Mouse (Mus musculus) hematopoietic stem cell, adult 5-6 weeks (primary cell): Measurements from ENCODE around the gene Arhgap45. TPM values are rescaled to one million over a fixed set of nuclear protein-coding genes. Genes with fewer than 3 reads are reported as not detected.
A peak's percentile ranks its signal among the peaks of the same experiment; 100 is the strongest.

ENCODE experiments used
- ATAC-seq, 2 experiments: fragments of 125-278 bp in 1 of 2; replicated peaks in 1 of 2; 2 replicates each; pipeline ENCODE4 v1.8.0; 2016 to 2017; ENCODE audit warnings: inconsistent platforms in 2 of 2, mild to moderate bottlenecking in 2 of 2, moderate number of reproducible peaks in 2 of 2, low read depth in 1 of 2, moderate TSS enrichment in 1 of 2; ENCODE audit not compliant: low FRiP score in 2 of 2, poor library complexity in 2 of 2, severe bottlenecking in 2 of 2, insufficient read depth in 1 of 2, low TSS enrichment in 1 of 2
- total RNA-seq: library from RNA; stranded (forward); fragments of 172-1452, 232-1000 nt; gene quantifications from 2 replicates; pipeline ENCODE4 v1.2.3, GENCODE M21; 2017

The Arhgap45 gene
- total RNA-seq, result 80.9 and 114 TPM in 2 replicates

DNA sequence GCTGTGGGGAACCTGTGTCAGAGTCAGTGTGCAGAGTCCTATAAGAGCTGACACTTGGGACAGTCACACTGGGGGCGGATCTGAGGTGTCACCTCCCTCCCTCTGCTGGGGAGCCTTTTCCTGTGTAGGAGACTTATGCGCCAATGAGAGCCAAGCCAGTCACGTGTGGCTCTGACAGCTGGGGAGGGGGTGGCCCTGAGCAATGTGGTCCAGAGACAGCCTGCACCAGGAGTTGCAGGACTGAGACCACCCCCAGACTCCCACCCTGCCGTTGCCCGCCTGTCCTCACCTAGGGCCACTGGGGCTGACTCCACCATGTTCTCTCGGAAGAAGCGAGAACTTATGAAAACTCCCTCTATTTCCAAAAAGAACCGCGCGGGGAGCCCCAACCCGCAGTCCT is at the start of gene Arhgap45:
Arhgap45 (plus strand) TSS at position 143 of the 400 bp plus-strand sequence.
- peak; percentile 83 to 85 for ATAC-seq

DNA sequence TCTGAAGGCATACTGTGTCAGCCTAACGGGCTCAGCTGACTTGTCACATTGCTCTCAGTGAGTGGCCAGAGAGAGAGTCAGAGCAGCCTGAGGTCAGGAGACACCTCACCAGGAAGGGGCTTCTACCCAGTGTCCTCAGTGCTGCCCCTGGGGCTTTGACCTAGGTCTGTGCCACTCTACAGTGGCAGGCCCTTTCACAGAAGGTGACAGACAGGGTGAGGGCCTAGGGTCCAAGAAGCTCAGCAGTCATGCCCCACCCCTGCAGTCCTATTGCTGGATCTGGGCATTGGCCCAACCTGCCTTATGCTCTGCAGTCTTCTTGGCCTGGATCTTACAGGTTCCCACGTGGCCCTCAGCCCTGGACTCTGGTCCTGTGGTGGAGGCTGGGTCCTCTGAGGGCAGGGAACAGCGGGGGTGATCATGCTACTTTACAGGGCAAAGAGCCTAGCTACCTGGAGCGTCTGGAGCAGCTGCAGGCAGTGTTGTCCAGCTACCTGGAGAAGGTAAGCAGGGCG is 49.5 kb upstream of the Arhgap45 start:
- ATAC-seq, result no peak

DNA sequence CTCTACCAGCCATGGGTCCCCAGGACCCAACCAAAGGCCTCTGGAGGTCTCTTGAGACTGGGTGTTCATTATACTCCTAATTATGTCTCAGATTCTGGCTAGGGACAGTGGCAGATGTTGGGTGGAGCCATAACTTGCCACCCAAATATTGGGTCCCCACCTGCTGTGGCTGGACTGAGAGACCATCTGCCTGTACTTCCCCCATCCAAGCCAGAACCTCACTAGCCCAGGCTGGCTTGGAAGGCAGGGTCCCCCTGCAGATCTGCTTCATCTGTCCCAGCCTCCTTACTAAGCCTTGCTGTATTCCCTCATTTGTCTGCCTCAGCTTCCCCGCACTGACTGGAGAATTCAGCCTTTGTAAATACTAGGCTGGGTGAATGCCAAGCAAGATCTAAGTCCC is 48.3 kb upstream of the Arhgap45 start:
- ATAC-seq, result no peak

DNA sequence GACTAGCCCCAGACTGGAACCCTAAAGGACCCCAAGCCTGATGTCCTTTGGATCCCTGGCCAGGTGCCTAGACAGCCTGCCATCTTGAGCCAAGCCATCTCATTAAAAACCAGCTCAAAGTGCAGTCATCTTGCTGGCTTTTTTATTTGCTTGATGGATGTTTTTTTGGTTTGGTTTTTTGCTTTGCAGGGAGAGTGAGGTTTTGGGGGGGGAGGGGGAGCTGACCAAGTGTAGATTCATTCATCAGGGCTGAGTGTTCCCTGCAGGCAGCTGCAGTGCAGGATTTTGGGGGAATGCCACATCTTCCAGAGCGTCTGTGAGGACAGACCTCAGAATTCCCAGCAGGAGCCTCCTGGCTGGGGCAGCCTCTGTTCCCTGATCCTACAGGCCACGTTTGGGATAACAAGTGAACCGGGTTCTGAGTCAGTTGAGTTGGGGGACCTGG is 47.3 kb upstream of the Arhgap45 start:
- ATAC-seq, result no peak

DNA sequence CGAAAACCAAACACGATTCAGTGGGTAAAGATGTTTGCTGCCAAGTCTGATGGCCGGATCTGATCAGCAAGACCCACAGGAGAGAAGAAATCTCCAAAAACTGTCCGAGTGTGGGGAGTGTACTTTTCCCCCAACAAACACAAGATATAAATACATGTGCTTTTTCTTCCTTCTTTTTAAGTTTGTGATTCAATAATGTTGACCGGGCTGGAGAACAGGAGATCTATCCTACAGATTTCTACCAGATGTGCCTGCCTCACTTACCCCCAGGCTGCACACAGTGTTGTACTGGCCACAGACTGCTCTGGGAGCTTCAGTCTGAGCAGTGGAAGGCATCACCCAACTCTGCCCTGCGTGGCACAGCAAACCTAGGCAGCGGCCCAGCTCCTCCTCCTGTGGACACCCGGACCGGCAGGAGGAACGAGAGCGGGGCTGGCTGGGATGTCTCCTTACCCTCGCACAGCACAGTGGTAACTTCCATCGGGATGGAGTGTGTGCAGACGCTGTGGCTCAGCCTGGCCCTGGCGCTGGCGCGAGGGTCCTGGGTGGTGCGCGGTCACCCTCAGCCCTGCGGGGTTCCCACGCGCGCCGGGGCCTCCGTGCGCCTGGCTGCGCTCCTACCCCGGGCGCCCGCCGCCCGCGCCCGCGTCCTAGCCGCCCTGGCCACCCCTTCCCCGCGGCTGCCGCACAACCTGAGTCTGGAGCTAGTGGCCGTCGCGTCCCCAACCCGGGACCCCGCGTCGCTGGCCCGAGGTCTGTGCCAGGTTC is 45.9 kb upstream of the Arhgap45 start, which contains the start of gene Grin3b:
Grin3b (plus strand) TSS at position 301 of the 768 bp plus-strand sequence.
- no peak for ATAC-seq

DNA sequence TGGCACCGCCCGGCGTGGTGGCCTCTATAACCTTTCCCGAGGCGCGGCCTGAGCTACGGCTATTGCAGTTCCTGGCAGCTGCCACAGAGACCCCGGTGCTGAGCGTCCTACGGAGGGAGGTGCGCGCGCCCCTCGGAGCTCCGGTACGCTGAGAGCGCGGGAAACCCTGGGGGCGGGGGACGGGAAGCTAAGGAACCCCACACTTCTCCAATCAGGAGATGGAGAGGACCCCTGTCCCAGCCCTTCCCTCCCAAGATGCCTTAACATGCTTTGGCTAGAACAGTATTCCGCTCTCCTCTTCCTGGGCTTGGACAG is 45.3 kb upstream of the Arhgap45 start:
- no peak for ATAC-seq

DNA sequence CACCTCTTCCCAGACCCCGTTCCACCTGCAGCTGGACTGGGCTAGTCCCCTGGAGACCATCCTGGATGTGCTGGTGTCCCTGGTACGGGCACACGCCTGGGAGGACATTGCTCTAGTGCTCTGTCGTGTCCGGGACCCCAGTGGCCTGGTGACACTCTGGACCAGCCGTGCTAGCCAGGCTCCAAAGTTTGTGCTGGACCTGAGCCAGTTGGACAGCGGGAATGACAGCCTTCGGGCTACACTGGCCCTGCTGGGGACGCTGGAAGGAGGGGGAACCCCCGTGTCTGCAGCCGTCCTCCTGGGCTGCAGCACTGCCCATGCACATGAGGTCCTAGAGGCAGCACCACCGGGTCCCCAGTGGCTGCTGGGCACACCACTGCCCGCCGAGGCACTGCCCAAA is 43.6 kb upstream of the Arhgap45 start:
- ATAC-seq, result no peak

DNA sequence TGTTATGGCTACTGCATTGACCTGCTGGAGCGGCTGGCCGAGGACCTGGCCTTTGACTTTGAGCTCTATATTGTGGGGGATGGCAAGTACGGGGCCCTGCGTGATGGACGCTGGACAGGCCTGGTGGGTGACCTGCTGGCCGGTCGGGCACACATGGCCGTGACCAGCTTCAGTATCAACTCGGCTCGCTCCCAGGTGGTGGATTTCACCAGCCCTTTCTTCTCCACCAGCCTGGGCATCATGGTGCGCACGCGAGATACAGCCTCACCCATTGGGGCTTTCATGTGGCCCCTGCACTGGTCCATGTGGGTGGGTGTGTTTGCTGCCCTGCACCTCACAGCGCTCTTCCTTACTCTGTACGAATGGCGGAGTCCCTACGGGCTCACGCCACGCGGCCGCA is 42.4 kb upstream of the Arhgap45 start:
- ATAC-seq, result 0 out of 4 replicates have a peak, but pooled peaks of 1 of the 2 experiments have one; percentile 18

DNA sequence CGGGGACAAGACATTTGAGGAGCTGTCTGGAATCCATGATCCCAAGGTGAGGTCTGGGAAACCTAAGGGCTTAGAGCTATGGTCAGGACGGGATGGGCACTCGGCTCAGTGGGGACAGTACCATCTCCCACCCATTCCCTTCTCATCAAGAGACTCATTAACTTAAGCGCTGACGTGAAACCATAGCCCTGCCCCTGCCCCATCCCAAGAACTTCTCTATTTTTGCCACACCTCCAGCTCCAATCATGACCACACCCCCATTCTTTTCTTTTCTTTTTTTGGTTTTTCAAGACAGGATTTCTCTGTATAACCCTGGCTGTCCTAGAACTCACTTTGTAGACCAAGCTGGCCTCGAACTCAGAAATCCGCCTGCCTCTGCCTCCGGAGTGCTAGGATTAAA is 41.8 kb upstream of the Arhgap45 start:
- no peak for ATAC-seq

DNA sequence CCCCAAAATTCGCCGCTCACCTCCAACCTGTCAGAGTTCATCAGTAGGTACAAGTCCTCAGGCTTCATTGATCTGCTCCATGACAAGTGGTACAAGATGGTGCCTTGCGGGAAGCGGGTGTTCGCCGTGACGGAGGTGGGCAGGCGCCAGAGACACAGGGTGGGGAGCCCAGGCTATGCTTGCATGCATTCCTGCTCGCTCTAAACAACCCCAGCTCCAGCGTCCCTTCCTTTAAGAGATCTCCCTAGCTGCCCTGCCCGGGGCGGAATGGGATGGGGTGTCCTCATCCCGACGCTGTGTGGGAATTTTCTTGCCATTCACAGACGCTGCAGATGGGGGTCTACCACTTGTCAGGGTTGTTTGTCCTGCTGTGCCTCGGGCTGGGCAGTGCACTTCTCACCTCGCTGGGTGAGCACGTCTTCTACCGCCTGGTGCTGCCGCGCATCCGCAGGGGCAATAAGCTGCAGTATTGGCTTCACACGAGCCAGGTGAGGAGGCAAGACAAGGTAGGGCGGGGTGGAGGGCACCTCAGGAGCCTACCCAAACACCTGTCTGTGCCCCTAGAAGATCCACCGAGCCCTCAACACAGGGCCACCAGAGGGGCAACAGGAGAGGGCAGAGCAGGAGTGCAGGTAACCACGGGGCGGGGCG is 40.3 kb upstream of the Arhgap45 start:
- ATAC-seq, result no peak

DNA sequence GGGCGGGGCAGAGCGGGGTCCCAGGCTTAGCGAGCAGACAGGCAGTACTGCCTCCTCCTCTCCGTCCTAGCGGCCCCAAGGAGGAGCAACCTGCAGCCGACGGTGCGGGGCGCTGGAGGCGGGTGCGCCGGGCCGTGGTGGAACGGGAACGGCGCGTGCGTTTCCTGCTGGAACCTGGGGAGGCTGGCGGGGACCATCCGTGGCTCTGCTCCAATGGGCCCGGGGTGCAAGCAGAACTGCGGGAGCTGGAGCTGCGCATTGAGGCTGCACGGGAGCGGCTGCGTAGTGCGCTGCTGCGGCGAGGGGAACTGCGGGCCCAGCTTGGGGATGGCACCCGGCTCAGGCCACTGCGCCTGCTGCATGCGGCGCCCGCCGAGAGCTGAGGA is 39.7 kb upstream of the Arhgap45 start:
- no peak for ATAC-seq

DNA sequence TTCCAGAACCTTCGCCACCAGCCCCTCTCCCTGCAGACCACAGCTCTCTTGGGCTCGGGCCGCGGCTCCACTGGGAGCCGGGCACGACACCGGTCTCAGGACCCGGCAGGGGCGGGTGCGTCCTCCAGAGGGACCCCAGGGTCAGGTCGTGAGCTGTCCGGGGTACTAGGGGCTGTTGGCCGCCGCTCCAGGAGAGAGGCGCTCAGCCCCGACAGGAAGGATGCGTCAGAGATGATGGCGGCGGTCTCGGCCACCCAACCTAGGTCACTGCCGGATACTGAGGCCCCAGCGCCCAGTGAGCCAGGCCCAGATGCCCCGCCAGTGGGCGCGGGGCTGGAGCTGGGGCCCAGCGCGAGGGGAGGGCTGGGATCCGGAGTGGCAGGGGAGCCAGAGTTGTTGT is 39.1 kb upstream of the Arhgap45 start:
- no peak for ATAC-seq

DNA sequence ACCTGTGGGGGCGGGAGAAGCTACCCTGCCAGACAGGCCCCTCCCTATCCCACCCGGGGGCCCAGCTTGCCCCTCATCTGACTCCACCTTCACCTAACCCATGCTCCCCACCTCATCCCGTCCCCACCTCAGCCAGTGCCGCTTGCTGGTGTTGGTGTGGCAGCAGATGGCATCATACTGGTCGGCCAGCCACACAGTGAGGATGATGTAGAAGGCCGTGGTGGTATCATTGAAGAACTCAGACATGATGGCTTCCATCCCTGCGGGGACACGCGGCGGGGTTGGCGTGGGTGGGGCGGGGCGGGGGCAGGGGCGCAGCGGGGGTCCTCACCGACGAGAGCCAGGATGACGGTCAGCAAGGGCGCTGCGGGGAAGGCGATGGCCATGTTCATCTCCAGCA is 38.4 kb upstream of the Arhgap45 start:
- ATAC-seq, result no peak

DNA sequence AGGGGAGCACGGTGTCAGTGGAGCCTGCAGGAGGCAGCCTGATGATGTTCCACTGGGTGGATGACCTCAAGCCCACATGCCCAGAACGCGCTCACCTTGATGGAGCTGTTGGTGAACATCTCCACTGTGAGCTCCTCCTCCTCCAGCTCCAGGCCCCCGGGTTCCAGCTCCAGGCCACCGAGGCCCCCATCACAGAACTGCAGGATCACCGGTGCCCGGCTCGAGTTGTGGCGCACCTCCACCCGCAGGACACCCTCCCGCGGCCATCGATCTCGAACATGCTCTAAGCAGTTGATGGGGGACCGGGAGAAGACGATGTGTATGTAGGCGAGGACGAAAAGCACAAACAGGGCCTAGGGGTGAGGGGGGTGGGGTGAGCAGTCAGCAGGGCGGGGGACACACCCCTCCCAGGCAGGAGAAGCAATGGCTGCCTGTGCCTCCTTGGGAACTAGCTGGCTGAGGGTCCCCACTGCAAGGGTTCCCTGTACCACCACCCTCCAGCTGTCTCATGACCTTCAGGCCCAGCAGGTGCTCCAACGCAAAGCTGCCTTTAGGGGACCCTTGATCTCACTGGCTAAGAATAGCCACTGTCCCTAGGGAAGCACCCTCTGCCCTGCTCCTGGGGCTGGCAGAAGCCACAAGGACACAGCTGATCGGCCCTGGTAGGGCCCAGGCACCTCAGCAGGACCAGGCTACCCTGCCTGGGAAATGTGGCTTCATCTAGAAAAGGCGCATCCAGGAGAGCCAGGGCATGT is 36.9 kb upstream of the Arhgap45 start:
- no peak for ATAC-seq

DNA sequence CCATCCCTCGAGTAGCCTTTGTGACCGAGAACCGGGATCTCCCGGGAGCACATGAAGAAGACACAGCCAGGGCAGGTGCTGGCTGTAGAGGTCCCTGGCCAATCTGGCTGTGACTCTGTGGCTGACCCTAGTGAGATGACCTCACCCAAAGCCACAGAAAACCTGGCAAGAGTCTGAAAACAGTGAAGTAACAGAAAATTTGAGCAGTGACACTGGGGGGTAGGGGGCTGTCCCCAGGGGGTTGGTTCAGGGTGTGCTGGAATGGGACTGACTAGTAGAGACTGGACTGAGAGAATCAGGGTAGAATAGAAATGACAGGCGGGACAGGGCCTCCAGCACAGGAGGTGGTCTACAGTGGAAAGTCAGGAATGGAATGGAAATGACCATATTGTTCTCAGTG is 33.2 kb upstream of the Arhgap45 start:
- ATAC-seq, result no peak

DNA sequence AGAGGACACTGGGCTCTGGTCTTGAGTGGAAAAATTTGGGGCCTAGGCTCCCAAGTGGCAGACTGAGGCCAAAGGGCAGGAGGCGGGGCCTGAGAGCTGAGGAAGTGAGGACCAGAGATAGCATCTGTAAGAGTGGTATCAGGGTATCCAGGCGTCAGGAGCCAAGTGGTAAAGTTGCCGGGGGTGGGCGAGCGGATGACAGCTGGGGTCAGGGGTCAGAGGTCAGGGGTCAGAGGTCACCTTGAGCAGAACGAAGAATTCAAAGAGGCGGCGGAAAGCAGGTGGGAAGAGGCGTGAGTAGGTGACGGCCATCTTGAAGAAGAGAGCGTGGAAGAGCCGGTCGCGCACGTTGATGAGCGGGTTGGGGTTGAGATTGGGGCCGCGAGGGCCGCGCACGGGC is 32.8 kb upstream of the Arhgap45 start:
- ATAC-seq, result no peak

DNA sequence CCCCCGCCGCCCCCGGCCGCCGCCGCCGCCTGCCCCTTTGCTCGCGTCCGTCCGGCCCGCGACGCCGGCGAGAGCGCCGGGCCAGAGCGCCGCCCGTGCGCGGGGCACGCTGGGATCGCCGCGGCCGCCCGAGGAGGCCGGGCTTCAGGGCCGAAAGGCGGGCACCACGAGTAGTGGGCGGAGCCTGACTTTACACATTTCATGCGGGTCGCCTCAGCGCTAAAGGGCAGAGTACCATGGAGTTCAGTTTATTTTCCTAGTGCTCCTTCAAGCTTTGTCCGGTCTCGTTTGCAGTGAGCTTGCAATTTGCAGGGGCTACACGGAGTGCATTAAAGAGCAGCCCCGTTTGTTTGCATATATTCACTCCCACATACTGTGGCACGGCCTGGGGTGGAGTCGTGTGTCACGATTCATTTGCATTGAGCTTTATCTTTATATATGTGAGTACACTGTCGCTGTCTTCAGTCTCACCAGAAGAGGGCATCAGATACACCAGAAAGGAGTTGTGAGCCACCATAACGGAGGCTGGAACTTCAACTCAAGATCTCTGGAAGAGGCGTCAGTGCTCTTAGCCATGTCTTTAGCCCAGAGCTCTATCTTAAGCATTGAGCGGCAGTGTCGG is 32.1 kb upstream of the Arhgap45 start, which contains the start of gene Tmem259:
Tmem259 (minus strand) TSS at position 136 of the 622 bp plus-strand sequence.
- peak; percentile 36 to 40 for ATAC-seq

DNA sequence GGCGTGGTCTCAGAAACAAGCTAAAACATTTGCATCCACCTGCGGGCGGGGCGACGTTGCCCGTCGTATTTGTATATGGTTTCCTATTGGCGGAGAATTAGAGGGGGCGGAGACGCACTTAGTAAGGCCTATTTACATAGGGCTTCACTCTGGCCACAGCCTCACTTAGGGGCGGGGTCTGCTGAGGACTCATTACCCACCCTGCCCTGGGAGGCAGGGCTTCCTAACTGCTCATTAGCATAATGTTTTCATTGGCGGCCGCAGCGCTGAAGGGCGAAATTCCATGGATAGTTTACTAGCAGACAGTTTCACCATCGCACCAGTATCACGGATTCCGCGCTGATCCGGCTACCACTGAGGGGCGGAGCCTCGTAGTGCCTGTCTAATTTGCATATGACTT is 31.6 kb upstream of the Arhgap45 start:
- peak; percentile 76 to 82 for ATAC-seq
